Mouse (Mus musculus) left cerebral cortex, adult 11 months (tissue): ENCODE measurements at regions not wholly inside any gene's neighbourhood (a gene's known extent, or its start where the extent isn't known, plus 50 kb on each side); places are given as distances from the start of the nearest gene placed in this dataset.

Source experiments
- DNase-seq: peaks from one replicate; pipeline ENCODE4 v3.0.0; 2022; ENCODE audit warnings: low spot score

GRCm38 (mm10) chr13:54895981-54896380 is 53.2 kb upstream of the Unc5a start:
- DNase-seq, result no peak
